Mouse (Mus musculus): ENCODE measurements around the gene Cst11.

- TF ChIP-seq CTCF (IDR thresholded peaks at IDR 0.05; ENCODE audit: low read depth, low read length), result no peak
- no peak for TF ChIP-seq POLR2A (IDR thresholded peaks at IDR 0.05; ENCODE audit: insufficient read depth, low read length)
Measured at GRCm38 (mm10) chr2:148754310-148754846, 16.9 kb downstream of the Cst11 start.

All from ES-Bruce4 (cell line).